Mouse (Mus musculus) heart, adult 2 months (tissue): Measurements from ENCODE around the gene Hmces.

Source experiments
- CTCF ChIP-seq: fragments of 200-600 bp; IDR thresholded peaks from 2 replicates; pipeline ENCODE4 v1.8.1; 2022; ENCODE audit warnings: antibody characterized with exemption, mild to moderate bottlenecking, moderate library complexity
- EP300 ChIP-seq: fragments of 200-500 bp; IDR thresholded peaks from 2 replicates; pipeline ENCODE4 v1.6.1; 2011; ENCODE audit warnings: low read depth, low read length, control low read depth; ENCODE audit not compliant: insufficient read depth

DNA sequence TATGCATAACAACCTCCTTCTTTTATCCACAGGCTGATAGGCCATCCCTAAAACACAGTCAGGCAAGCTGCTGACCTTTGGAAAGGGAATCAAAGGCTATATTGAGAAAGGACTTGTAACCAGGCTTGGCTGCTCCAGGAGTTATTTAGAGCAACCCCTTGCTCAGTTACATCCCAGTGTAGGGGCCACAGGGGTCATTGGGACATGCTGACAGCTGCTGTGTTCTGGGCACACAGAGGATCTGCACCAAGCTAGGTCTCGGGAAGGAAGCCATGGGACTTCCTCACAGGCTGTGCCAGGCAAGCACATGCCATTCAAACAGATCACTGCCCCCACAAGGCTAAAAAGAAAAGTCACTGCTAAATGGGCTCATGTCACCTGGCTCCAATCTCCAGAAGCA is 40.6 kb upstream of the Hmces start:
- TF ChIP-seq CTCF, result peak; percentile 12; the same call in 1 of the 2 replicates
- peak; percentile 82; the same call in 1 of the 2 replicates for TF ChIP-seq EP300
